Mouse (Mus musculus): ENCODE measurements around the gene Spag16. TPM values are rescaled to one million over a fixed set of nuclear protein-coding genes. Genes with fewer than 3 reads are reported as not detected.
"Not testable (repeated sequence)": the region's sequence is repeated elsewhere in the genome, so short reads cannot be mapped to it uniquely, and the experiment has no call there.

Gene Spag16
- total RNA-seq (2021), result under 1 TPM in 1 of 2 experiments, not detected in 1; 0.26 TPM
- long read RNA-seq, experiment 1, result 0 reads
- long read RNA-seq, experiment 2, result 0 reads

- DNase-seq, result no peak
Measured at GRCm38 (mm10) chr1:69826806-69827703, at the start of gene Spag16. TSS of gene Spag16 (plus strand) at chr1:69826970.

GRCm38 (mm10) chr1:69785129-69785528, 41.6 kb upstream of the Spag16 start:
- DNase-seq, result peak in 1 of 2 experiments; percentile 61

- DNase-seq, result no peak
Measured at GRCm38 (mm10) chr1:69786716-69787115, 40.1 kb upstream of the Spag16 start.

GRCm38 (mm10) chr1:69787379-69787778, 39.4 kb upstream of the Spag16 start:
- no peak for DNase-seq

GRCm38 (mm10) chr1:69790337-69791250, 36.2 kb upstream of the Spag16 start:
- peak; percentile 41 to 75 for DNase-seq

GRCm38 (mm10) chr1:69798948-69799565, 27.7 kb upstream of the Spag16 start:
- DNase-seq, result no peak

- no peak for DNase-seq
Measured at GRCm38 (mm10) chr1:69810161-69810560, 16.6 kb upstream of the Spag16 start.

GRCm38 (mm10) chr1:69825635-69826034, 1.1 kb upstream of the Spag16 start:
- DNase-seq, result not testable (repeated sequence)

- DNase-seq, result no peak
Measured at GRCm38 (mm10) chr1:69828872-69829479, 2.2 kb downstream of the Spag16 start.

- no peak for DNase-seq
Measured at GRCm38 (mm10) chr1:69830586-69830985, 3.8 kb downstream of the Spag16 start.

- no peak for DNase-seq
Measured at GRCm38 (mm10) chr1:69831002-69831401, 4.2 kb downstream of the Spag16 start.

- not testable (repeated sequence) for DNase-seq
Measured at GRCm38 (mm10) chr1:69833476-69833875, 6.7 kb downstream of the Spag16 start.

- no peak for DNase-seq
Measured at GRCm38 (mm10) chr1:69853436-69853835, 26.7 kb downstream of the Spag16 start.

- no peak for DNase-seq
Measured at GRCm38 (mm10) chr1:69867776-69868175, 41.0 kb downstream of the Spag16 start.

GRCm38 (mm10) chr1:69956606-69957005, 129.8 kb downstream of the Spag16 start:
- no peak for DNase-seq

GRCm38 (mm10) chr1:69996874-69997273, 170.1 kb downstream of the Spag16 start:
- no peak for DNase-seq

GRCm38 (mm10) chr1:70012991-70013390, 186.2 kb downstream of the Spag16 start:
- DNase-seq, result no peak

- no peak for DNase-seq
Measured at GRCm38 (mm10) chr1:70037384-70037783, 210.6 kb downstream of the Spag16 start.

- DNase-seq, result no peak
Measured at GRCm38 (mm10) chr1:70067404-70067803, 240.6 kb downstream of the Spag16 start.

- no peak for DNase-seq
Measured at GRCm38 (mm10) chr1:70073440-70073839, 246.7 kb downstream of the Spag16 start.

GRCm38 (mm10) chr1:70078806-70079205, 252.0 kb downstream of the Spag16 start:
- no peak for DNase-seq

Measured in heart, adult 18-20 months (tissue).